Mouse (Mus musculus) kidney, adult 2 months (tissue): ENCODE measurements around the gene Eef1e1.

Experiments
- CTCF ChIP-seq: fragments of 200-500 bp; conservative IDR thresholded peaks from 2 replicates; pipeline ENCODE4 v1.5.1; 2011; ENCODE audit warnings: low read depth, mild to moderate bottlenecking, control low read depth, low read length, moderate library complexity, mixed read lengths; ENCODE audit not compliant: insufficient read depth, insufficient read length
- POLR2A ChIP-seq: fragments of 200-500 bp; IDR thresholded peaks from one replicate; pipeline ENCODE4 v1.6.1; 2011; ENCODE audit warnings: low read depth, low read length, control low read depth

- no peak for TF ChIP-seq CTCF
- TF ChIP-seq POLR2A: no peak
These were observed 26.3 kb downstream of the Eef1e1 start for GRCm38 (mm10) chr13:38632556-38632955.
